Mouse (Mus musculus): ENCODE data around the gene Abca12.

- TF ChIP-seq CTCF (IDR thresholded peaks at IDR 0.05; ENCODE audit: low read depth, low read length), result no peak
- no peak for TF ChIP-seq POLR2A (IDR thresholded peaks at IDR 0.05; ENCODE audit: extremely low read depth, insufficient read depth, low read length)
Measured at GRCm38 (mm10) chr1:71373090-71373489, 41.6 kb downstream of the Abca12 start.
